Mouse (Mus musculus): ENCODE data around the gene Heg1. TPM values are rescaled to one million over a fixed set of nuclear protein-coding genes. Genes with fewer than 3 reads are reported as not detected.

Heg1 gene
- polyA plus RNA-seq, 1 experiment from 2014 or later = 11.1 TPM

DNA sequence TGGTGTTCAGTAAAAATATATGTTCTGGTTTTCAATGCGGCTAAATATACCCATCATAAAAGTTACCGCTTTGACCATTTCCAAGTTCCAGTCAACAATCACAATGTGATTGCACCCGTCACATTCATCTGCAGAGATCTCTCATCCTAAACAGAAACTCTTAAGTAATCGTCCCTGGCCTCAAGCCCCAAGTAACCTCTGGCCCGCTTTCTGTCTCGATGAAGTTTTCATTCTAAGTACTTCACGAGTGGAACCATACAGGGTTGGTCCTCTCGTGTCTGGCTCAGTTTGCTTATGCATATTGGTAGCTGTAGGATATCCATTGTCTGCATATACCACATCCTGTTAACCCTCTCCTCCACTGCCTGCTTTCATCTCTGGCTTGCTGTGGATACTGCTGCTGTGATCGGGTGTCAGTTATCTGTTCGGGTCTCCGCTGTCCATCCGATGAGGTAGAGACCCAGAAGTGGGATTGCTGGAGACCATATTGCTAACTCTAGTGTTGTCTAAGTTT, 14.2 kb downstream of the Heg1 start:
- 77% methylated on average over 12 of the region's 12 CpGs for WGBS
- no peaks in the 10 kb centered on the region for H3K9me3 ChIP-seq (replicated peaks)
- H3K36me3 ChIP-seq = peaks cover 5% of the 10 kb centered on the region; the same call in 1 of the 2 replicates
- H3K4me1 ChIP-seq = peaks cover 37% of the 10 kb centered on the region
- H3K27me3 ChIP-seq (ENCODE audit: low read depth, poor library complexity, severe bottlenecking) = no peaks in the 10 kb centered on the region
- peak overlapping the region; percentile 59; the same call in 1 of the 2 replicates for H3K27ac ChIP-seq
- DNase-seq (ENCODE audit: low spot score) = no peak
- H3K4me3 ChIP-seq = no peak overlapping the region

DNA sequence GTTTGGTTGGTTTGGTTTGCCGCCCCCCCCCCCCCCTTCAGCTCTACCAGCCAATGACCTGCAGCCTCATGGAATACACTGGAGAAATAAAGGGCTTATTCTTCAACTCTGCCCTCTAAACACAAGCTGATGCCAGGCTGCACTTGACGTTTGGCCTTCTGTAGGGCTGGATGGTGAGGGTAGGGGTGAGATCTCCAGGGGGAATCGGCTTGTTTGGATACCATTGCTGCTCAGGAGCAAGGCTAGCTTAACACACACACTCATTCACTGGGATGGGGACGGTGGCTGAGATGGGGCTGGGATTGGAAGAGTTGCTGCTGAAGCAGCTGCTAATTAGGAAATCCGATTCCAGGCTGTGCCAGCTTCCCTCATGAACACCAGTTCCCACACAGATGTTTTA, 16.4 kb downstream of the Heg1 start:
- no peaks in the 10 kb centered on the region for H3K36me3 ChIP-seq
- no peaks in the 10 kb centered on the region for H3K27me3 ChIP-seq (ENCODE audit: low read depth, poor library complexity, severe bottlenecking)
- no peak overlapping the region for H3K4me3 ChIP-seq
- DNase-seq (ENCODE audit: low spot score) = no peak
- H3K9me3 ChIP-seq (replicated peaks) = no peaks in the 10 kb centered on the region
- 59% methylated on average over 5 of the region's 5 CpGs for WGBS
- peaks cover 55% of the 10 kb centered on the region for H3K4me1 ChIP-seq
- H3K27ac ChIP-seq = no peak overlapping the region

DNA sequence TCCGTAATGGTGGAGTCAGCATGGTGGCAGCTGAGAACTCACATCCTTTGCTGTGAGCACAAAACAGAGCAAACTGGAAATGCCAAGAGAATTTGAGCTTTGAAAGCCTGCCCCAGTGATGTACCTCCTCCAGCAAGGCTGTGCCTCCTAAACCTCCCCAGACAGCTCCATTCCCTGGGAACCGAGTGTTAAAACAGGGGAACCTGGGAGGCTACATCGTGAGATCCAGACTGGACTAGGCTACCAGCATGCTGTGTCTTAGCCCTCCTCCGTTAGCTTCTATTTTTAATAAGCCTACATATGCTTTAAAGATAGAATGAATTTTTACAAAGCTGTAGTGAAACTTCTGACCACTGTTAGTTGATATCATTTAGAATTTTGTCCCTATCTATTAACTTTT, 17.7 kb downstream of the Heg1 start:
- 93% methylated on average over 4 of the region's 4 CpGs for WGBS
- H3K27me3 ChIP-seq (ENCODE audit: low read depth, poor library complexity, severe bottlenecking) = no peaks in the 10 kb centered on the region
- no peaks in the 10 kb centered on the region for H3K9me3 ChIP-seq (replicated peaks)
- peaks cover 51% of the 10 kb centered on the region for H3K4me1 ChIP-seq
- no peak for DNase-seq (ENCODE audit: low spot score)
- no peak overlapping the region for H3K27ac ChIP-seq
- H3K4me3 ChIP-seq = no peak overlapping the region
- peaks cover 5% of the 10 kb centered on the region for H3K36me3 ChIP-seq

DNA sequence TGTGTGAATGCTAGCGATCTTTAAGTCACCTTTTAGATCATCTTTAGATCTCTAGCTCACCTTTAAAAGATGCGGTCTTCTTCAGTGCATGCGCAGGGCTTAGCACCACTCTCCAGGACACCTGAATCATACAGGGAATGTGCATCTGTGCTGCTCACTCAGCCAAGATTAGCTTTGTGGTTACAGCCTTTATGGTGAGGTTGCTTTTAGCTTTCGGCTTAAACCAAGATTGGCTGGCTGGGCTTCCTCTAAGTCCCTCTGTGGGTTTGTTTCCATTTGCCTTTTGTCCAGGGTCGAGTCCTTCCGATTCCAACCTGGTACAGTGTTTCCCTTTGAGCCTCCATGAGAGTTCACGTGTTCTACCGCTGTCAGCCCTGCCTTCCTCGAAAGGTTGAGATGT, 20.1 kb downstream of the Heg1 start:
- Histone ChIP-seq H3K4me3 (no peak overlapping the region), H3K27me3 (ENCODE audit: low read depth, poor library complexity, severe bottlenecking) (no peaks in the 10 kb centered on the region), H3K27ac (no peak overlapping the region; the same call in 1 of the 2 replicates), H3K4me1 (peaks cover 38% of the 10 kb centered on the region), H3K36me3 (peaks cover 13% of the 10 kb centered on the region), H3K9me3 (replicated peaks) (no peaks in the 10 kb centered on the region)
- WGBS = 89% methylated on average over 9 of the region's 9 CpGs
- DNase-seq (ENCODE audit: low spot score) = no peak

DNA sequence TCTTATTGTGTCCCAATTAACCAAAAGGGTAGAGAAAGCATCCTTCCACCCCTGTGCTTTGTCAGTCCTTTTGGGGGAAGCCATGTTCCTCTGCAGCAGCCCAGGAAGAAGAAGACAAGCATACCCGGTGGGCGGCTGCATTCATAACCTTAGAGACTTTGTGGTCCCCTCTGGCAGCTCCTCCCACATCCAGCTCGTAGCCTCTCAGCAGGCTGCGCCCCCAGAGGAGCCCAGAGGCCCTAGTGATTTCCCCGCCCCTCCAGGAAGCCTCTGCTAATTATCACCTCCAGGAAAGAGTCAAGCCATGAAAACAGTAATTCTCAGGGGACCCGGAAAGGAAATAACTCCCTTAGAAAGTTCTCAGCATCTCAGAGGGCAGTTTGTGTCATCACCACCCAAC, 21.1 kb downstream of the Heg1 start:
- Histone ChIP-seq H3K27me3 (ENCODE audit: low read depth, poor library complexity, severe bottlenecking) (no peaks in the 10 kb centered on the region), H3K36me3 (peaks cover 14% of the 10 kb centered on the region), H3K27ac (peak overlapping the region; percentile 27), H3K9me3 (replicated peaks) (no peaks in the 10 kb centered on the region), H3K4me1 (peaks cover 37% of the 10 kb centered on the region), H3K4me3 (no peak overlapping the region)
- no peak for DNase-seq (ENCODE audit: low spot score)
- 11% methylated on average over 6 of the region's 6 CpGs for WGBS

DNA sequence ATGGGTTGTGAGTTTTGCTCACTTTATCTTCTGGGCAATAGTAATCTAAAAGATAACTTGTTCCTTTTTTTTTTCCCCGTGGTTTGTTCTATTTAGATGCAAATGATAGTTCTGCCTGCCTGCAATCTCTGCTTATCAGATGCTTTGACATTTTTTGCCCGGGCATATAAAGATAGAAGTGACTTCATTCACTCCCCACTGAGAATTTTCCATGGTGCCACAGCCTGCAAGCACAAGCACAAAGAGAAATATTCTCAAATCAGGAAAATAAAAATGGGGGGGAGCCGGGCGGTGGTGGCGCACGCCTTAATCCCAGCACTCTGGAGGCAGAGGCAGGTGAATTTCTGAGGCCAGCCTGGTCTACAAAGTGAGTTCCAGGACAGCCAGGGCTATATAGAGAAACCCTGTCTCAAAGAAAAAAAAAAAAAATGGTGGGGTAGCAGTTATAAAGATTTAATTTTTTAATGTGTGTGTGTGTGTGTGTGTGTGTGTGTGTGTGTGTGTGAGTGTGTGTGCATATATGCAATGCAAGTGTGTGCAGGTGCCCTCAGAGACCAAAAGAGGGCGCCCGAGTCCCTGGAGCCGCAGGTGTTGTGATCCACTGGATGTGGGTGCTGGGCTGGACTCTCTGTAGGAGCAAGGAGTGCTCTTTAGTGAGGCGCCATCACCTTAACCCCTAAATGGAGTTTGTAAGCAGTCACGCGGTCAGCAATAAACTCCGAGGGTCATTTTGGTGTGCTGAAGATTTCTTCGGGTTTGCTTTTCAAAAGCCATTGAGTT, 22.1 kb downstream of the Heg1 start:
- Histone ChIP-seq H3K9me3 (replicated peaks) (no peaks in the 10 kb centered on the region), H3K27ac (no peak overlapping the region), H3K36me3 (peaks cover 19% of the 10 kb centered on the region), H3K4me3 (no peak overlapping the region), H3K4me1 (peaks cover 30% of the 10 kb centered on the region), H3K27me3 (ENCODE audit: low read depth, poor library complexity, severe bottlenecking) (no peaks in the 10 kb centered on the region)
- no peak for DNase-seq (ENCODE audit: low spot score)
- 96% methylated on average over 14 of the region's 14 CpGs for WGBS

DNA sequence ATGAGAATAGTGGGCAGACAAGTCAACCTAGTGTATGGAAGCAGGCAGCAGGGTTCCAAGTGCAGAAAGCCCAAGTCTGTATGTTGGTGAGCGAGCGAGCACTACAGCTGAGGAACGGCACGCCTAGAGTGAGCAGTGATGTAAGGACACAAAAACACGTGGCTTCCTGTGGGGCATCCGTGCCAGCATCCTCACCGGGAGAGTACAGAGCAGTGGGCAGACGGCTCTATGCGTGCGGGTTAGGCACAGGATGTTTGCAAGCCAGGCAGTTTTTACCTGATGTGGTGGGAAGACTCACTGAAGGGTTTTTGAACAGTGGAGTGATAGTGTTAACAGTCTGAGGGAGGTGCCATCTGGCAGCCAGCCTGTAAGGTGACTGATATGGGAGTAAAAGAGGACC, 23.9 kb downstream of the Heg1 start:
- no peak for DNase-seq (ENCODE audit: low spot score)
- Histone ChIP-seq H3K4me3 (no peak overlapping the region), H3K27ac (no peak overlapping the region), H3K27me3 (ENCODE audit: low read depth, poor library complexity, severe bottlenecking) (no peaks in the 10 kb centered on the region), H3K9me3 (replicated peaks) (no peaks in the 10 kb centered on the region), H3K36me3 (peaks cover 26% of the 10 kb centered on the region), H3K4me1 (peaks cover 25% of the 10 kb centered on the region)
- WGBS = 97% methylated on average over 10 of the region's 10 CpGs

DNA sequence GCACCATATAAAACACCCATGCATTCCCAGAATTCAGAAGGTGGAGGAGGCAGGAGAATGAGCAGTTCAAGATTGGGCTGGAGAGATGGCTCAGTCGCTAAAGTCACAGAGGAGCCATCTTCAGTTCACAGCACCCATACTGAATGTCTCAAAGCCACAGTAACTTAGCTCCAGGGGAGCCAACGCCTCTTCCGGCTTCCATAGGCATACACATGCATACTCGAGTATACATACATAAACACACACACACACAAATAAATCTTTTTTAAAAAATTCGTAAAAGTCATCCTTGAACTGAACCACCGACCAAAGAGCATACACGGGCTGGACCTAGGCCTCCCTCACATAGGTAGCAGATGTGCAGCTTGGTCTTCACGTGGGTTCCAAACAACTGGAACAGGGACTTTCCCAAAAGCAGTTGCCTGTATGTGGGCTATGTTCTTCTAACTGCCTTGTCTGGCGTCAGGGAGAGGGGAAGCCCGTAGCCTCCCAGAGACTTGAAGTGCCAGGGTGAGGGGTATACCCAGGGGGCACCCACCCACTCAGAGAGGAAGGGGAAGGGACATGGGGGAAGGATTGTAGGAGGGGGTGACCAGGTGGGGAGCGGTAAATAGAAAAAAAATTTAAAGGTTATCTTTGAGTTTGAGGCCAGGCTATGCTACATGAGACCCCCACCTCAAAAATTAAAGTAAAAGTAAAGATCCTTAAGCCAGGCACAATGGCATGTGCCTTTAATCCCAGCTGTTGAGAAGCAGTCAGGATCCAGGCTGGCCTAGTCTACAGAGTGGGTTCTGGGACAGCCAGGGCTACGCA, 24.6 kb downstream of the Heg1 start:
- WGBS = 94% methylated on average over 12 of the region's 12 CpGs
- no peak overlapping the region for H3K4me3 ChIP-seq
- peaks cover 19% of the 10 kb centered on the region for H3K4me1 ChIP-seq
- no peaks in the 10 kb centered on the region for H3K9me3 ChIP-seq (replicated peaks)
- no peak for DNase-seq (ENCODE audit: low spot score)
- H3K27ac ChIP-seq = no peak overlapping the region
- peaks cover 30% of the 10 kb centered on the region for H3K36me3 ChIP-seq
- H3K27me3 ChIP-seq (ENCODE audit: low read depth, poor library complexity, severe bottlenecking) = no peaks in the 10 kb centered on the region

DNA sequence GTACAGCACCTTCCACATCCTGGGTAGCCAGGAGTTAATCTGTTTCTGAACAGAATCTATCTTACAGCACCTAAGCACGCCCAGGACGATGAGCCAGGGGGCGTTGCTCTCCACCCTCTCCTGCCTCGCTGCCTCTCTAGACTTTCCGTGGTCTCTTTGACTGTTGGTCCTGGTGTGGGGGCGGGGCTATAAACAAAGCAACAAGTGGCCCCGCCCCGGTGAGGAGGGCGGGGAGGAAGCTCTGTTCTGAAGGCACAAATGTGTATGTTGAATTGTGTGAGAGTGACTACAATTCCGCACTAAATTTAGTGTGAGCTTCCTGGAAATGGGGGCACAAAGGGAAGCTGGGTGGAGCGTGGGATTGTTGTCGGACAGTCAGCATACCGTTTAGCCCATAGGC, 30.1 kb downstream of the Heg1 start:
- Histone ChIP-seq H3K27ac (peak overlapping the region; percentile 61), H3K4me3 (peak overlapping the region; percentile 27), H3K27me3 (ENCODE audit: low read depth, poor library complexity, severe bottlenecking) (no peaks in the 10 kb centered on the region), H3K9me3 (replicated peaks) (no peaks in the 10 kb centered on the region), H3K4me1 (peaks cover 10% of the 10 kb centered on the region), H3K36me3 (peaks cover 25% of the 10 kb centered on the region)
- peak; percentile 64 for DNase-seq (ENCODE audit: low spot score)
- 15% methylated on average over 13 of the region's 13 CpGs for WGBS

DNA sequence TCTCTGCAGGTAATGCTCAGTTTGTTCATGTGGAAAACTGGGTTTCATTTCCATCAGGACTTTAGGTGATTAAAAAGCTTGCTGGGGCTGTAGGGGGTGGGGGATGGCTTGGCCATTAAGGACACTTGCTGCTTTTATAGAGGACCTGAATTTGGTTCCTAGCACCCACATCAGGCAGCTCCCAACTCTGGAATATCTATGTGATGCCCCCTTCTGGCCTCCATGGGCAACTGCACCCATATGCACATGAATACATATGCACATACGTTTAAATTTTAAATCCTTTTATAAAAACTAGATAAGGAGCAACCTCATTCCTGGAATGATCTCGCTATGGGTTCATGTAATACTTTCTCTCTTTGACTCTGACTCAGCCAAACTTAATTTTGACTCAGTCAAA, 39.1 kb downstream of the Heg1 start:
- DNase-seq (ENCODE audit: low spot score) = no peak
- H3K9me3 ChIP-seq (replicated peaks) = no peaks in the 10 kb centered on the region
- peaks cover 62% of the 10 kb centered on the region for H3K36me3 ChIP-seq
- no peak overlapping the region for H3K27ac ChIP-seq
- no peaks in the 10 kb centered on the region for H3K27me3 ChIP-seq (ENCODE audit: low read depth, poor library complexity, severe bottlenecking)
- WGBS = 96% methylated on average over 2 of the region's 2 CpGs
- no peaks in the 10 kb centered on the region for H3K4me1 ChIP-seq
- H3K4me3 ChIP-seq = no peak overlapping the region

DNA sequence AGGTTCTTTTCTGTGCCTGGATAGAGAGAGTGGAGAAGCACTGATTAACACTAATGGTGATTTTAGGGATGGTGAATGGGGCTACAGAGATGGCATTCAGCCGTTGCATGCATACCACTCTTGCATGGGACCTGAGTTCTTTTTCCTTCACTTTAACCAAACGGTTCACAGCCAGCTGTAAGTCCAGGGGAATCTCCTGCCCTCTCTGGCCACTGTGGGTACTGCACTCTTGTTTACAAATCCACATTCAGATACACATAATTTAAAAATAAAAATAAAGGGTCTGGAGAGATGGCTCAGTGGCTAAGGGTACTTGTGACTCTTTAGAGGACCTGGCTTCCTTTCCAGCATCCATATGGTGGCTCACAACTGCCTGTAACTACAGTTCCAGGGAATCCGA, 39.8 kb downstream of the Heg1 start:
- Histone ChIP-seq H3K4me3 (no peak overlapping the region), H3K9me3 (replicated peaks) (no peaks in the 10 kb centered on the region), H3K27me3 (ENCODE audit: low read depth, poor library complexity, severe bottlenecking) (no peaks in the 10 kb centered on the region), H3K27ac (no peak overlapping the region), H3K36me3 (peaks cover 62% of the 10 kb centered on the region), H3K4me1 (no peaks in the 10 kb centered on the region)
- no peak for DNase-seq (ENCODE audit: low spot score)
- 96% methylated on average over 3 of the region's 3 CpGs for WGBS

DNA sequence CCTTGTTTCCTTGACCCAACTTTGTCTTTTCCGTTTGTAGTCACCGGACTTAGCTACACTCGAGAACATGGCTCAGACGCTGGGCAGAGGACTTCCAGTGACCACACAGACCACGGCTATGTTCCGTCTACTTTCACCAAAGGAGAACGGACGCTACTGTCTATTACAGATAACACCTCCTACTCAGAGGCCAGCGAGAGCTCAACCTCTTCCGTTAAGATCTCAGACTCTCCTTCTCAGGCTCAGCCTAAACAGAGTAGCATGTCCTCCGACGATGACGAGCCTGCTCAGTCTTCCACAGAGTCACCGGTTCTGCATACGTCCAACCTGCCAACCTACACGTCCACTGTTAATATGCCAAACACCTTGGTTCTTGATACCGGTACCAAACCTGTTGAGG, 42.1 kb downstream of the Heg1 start:
- no peaks in the 10 kb centered on the region for H3K27me3 ChIP-seq (ENCODE audit: low read depth, poor library complexity, severe bottlenecking)
- 98% methylated on average over 17 of the region's 17 CpGs for WGBS
- H3K9me3 ChIP-seq (replicated peaks) = no peaks in the 10 kb centered on the region
- H3K27ac ChIP-seq = no peak overlapping the region
- DNase-seq (ENCODE audit: low spot score) = no peak
- peaks cover 58% of the 10 kb centered on the region for H3K36me3 ChIP-seq
- H3K4me1 ChIP-seq = no peaks in the 10 kb centered on the region
- no peak overlapping the region for H3K4me3 ChIP-seq

DNA sequence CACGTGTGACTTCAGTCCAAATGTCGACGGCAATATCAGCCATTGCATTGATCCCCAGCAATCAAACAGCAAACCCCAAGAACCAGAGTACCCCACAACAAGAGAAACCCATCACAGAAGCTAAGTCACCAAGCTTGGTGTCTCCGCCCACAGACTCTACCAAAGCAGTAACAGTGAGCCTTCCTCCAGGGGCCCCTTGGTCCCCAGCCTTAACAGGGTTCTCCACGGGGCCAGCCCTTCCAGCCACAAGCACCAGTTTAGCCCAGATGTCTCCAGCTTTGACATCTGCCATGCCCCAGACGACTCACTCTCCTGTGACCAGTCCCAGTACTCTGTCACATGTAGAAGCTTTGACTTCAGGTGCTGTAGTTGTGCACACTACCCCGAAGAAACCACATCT, 42.7 kb downstream of the Heg1 start:
- H3K27ac ChIP-seq = no peak overlapping the region
- no peak for DNase-seq (ENCODE audit: low spot score)
- H3K36me3 ChIP-seq = peaks cover 57% of the 10 kb centered on the region
- H3K27me3 ChIP-seq (ENCODE audit: low read depth, poor library complexity, severe bottlenecking) = no peaks in the 10 kb centered on the region
- WGBS = 94% methylated on average over 7 of the region's 7 CpGs
- no peaks in the 10 kb centered on the region for H3K4me1 ChIP-seq
- H3K4me3 ChIP-seq = no peak overlapping the region
- H3K9me3 ChIP-seq (replicated peaks) = no peaks in the 10 kb centered on the region

Measured in limb, embryonic 10.5 days (tissue).